Mouse (Mus musculus): ENCODE results near the gene Reep3. TPM values are rescaled to one million over a fixed set of nuclear protein-coding genes. Genes with fewer than 3 reads are reported as not detected.

Gene Reep3
- polyA plus RNA-seq, 2 experiments: 35.0 to 41.3 TPM

DNA sequence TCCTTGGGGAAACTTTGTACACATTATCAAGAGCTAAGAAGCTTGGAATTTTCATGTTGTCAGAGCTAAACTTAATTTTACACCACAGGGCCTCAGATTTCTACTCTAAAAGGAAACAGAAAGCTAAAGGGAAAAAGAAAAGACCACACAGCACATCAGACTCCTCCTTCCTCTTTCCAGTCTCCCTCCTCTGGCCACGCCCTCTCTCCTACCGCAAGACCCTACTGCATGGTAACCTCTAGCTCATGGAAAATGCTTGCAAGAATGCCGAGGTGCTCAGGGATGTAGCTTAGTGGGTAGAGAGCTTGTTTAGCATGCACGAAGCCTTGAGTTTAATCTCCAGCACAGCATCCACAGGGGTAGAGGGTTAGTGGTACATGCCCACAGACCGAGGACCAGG is 24.9 kb downstream of the Reep3 start:
- DNase-seq (ENCODE audit: low spot score) (no peak), ATAC-seq (ENCODE audit: low FRiP score, low read depth) (no peak)
- Histone ChIP-seq H3K27me3 (ENCODE audit: control insufficient read depth, insufficient read depth, low read length) (no peaks in the 10 kb centered on the region), H3K4me3 (replicated peaks; ENCODE audit: low read length) (no peak overlapping the region), H3K9me3 (ENCODE audit: control insufficient read depth, low read length) (no peaks in the 10 kb centered on the region), H3K4me2 (replicated peaks; ENCODE audit: low read depth, low read length, severe bottlenecking) (no peak overlapping the region), H3K36me3 (ENCODE audit: control insufficient read depth, insufficient read depth, low read length) (no peaks in the 10 kb centered on the region), H3K27ac (replicated peaks; ENCODE audit: low read depth, low read length) (no peak overlapping the region), H3K4me1 (ENCODE audit: control insufficient read depth, insufficient read depth, low read length) (no peaks in the 10 kb centered on the region), H3K9ac (ENCODE audit: low read depth, low read length, severe bottlenecking) (no peak overlapping the region)
- TF ChIP-seq POLR2A (IDR thresholded peaks at IDR 0.05; ENCODE audit: borderline replicate concordance, extremely low read depth, insufficient read depth, insufficient read length): no peak
- 79% methylated on average over 5 of the region's 5 CpGs for WGBS

DNA sequence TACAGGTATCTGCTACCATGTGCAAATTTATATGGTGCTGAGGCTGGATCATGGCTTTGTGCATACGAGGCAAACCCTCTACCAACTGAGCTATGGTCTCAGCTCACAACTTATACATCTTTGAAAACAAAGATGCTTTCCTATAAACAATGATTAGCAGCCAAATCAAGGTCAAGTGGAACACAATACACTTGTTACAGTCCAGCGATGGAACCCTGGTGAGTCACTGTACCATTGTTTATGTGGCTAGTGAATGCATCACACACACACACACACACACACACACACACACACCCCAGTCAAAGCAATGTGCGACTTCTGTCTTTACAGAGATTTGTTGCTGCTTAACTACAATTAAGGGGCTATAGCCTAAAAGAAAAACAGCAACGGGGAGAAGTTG is 25.4 kb downstream of the Reep3 start:
- ATAC-seq (ENCODE audit: low FRiP score, low read depth) (no peak), DNase-seq (ENCODE audit: low spot score) (no peak)
- no peak for TF ChIP-seq POLR2A (IDR thresholded peaks at IDR 0.05; ENCODE audit: borderline replicate concordance, extremely low read depth, insufficient read depth, insufficient read length)
- H3K27me3 ChIP-seq (ENCODE audit: control insufficient read depth, insufficient read depth, low read length): no peaks in the 10 kb centered on the region
- 84% methylated on average over 4 of the region's 4 CpGs for WGBS
- no peak overlapping the region for H3K4me2 ChIP-seq (replicated peaks; ENCODE audit: low read depth, low read length, severe bottlenecking)
- no peaks in the 10 kb centered on the region for H3K36me3 ChIP-seq (ENCODE audit: control insufficient read depth, insufficient read depth, low read length)
- no peak overlapping the region for H3K4me3 ChIP-seq (replicated peaks; ENCODE audit: low read length)
- H3K27ac ChIP-seq (replicated peaks; ENCODE audit: low read depth, low read length): no peak overlapping the region
- no peak overlapping the region for H3K9ac ChIP-seq (ENCODE audit: low read depth, low read length, severe bottlenecking)
- no peaks in the 10 kb centered on the region for H3K4me1 ChIP-seq (ENCODE audit: control insufficient read depth, insufficient read depth, low read length)
- H3K9me3 ChIP-seq (ENCODE audit: control insufficient read depth, low read length): no peaks in the 10 kb centered on the region

DNA sequence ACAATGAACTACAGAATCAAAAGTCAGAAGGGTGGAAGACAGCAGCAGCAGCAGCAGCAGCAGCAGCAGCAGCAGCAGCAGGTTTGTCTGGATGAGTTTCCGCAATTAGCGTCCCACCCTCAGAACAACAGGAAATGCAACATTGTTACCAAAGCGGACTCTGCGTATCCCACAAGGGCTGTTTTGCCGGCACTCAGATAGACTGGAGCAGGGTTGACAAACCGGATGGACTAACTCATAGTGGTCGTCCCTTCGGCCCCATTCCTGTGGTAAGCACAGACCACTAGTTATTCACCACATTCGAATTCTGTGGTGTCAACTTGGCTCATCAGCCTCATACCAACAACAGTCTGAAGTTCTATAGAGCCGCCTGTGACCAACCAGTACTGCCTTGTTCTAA is 27.7 kb downstream of the Reep3 start:
- no peaks in the 10 kb centered on the region for H3K9me3 ChIP-seq (ENCODE audit: control insufficient read depth, low read length)
- H3K27me3 ChIP-seq (ENCODE audit: control insufficient read depth, insufficient read depth, low read length): no peaks in the 10 kb centered on the region
- no peaks in the 10 kb centered on the region for H3K36me3 ChIP-seq (ENCODE audit: control insufficient read depth, insufficient read depth, low read length)
- DNase-seq (ENCODE audit: low spot score) (no peak), ATAC-seq (ENCODE audit: low FRiP score, low read depth) (no peak)
- H3K4me2 ChIP-seq (replicated peaks; ENCODE audit: low read depth, low read length, severe bottlenecking): no peak overlapping the region
- no peaks in the 10 kb centered on the region for H3K4me1 ChIP-seq (ENCODE audit: control insufficient read depth, insufficient read depth, low read length)
- no peak overlapping the region for H3K9ac ChIP-seq (ENCODE audit: low read depth, low read length, severe bottlenecking)
- no peak for TF ChIP-seq POLR2A (IDR thresholded peaks at IDR 0.05; ENCODE audit: borderline replicate concordance, extremely low read depth, insufficient read depth, insufficient read length)
- 80% methylated on average over 10 of the region's 10 CpGs for WGBS
- H3K4me3 ChIP-seq (replicated peaks; ENCODE audit: low read length): no peak overlapping the region
- no peak overlapping the region for H3K27ac ChIP-seq (replicated peaks; ENCODE audit: low read depth, low read length)

DNA sequence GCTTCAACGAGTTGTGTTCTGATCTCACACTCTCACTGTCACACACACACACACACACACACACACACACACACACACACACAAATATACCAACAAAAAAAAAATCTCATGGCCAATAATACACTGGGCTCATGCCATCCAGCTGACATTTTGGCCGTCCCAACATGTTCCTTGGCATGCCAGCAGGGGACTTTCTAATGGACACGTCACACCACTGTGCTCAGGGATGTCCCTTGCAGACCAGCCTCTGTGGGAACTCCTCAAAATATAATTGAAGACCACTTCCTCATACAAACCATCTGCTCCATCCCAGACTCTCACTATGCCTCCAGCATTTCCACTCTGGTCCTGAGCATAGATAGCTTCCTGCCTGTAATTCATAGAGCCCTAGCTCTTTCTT is 30.3 kb downstream of the Reep3 start:
- no peak for TF ChIP-seq POLR2A (IDR thresholded peaks at IDR 0.05; ENCODE audit: borderline replicate concordance, extremely low read depth, insufficient read depth, insufficient read length)
- Histone ChIP-seq H3K27me3 (ENCODE audit: control insufficient read depth, insufficient read depth, low read length) (no peaks in the 10 kb centered on the region), H3K9ac (ENCODE audit: low read depth, low read length, severe bottlenecking) (no peak overlapping the region), H3K4me1 (ENCODE audit: control insufficient read depth, insufficient read depth, low read length) (peaks cover 6% of the 10 kb centered on the region), H3K27ac (replicated peaks; ENCODE audit: low read depth, low read length) (no peak overlapping the region), H3K9me3 (ENCODE audit: control insufficient read depth, low read length) (no peaks in the 10 kb centered on the region), H3K4me2 (replicated peaks; ENCODE audit: low read depth, low read length, severe bottlenecking) (no peak overlapping the region), H3K36me3 (ENCODE audit: control insufficient read depth, insufficient read depth, low read length) (no peaks in the 10 kb centered on the region), H3K4me3 (replicated peaks; ENCODE audit: low read length) (no peak overlapping the region)
- no peak for DNase-seq (ENCODE audit: low spot score)
- WGBS: 77% methylated on average over 3 of the region's 3 CpGs
- no peak for ATAC-seq (ENCODE audit: low FRiP score, low read depth)

DNA sequence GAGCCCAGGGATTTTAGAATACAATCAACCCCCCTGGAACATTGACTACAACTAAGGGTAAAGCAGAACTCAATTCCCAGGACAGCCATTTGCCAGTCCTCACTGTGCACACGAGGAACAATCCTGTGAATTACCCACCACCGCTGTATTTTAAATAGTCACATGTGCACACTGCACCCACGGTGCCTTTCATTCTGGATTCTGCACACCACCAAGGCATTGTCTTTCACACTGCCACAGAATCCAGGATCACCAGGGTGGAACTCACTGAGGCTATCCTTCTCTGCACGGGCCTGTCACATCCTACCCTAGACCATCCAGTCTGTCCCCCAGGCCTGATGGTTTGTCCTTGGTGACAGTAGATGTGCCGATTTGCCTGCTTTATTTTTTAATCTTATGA is 30.8 kb downstream of the Reep3 start:
- no peak overlapping the region for H3K27ac ChIP-seq (replicated peaks; ENCODE audit: low read depth, low read length)
- peaks cover 11% of the 10 kb centered on the region for H3K4me1 ChIP-seq (ENCODE audit: control insufficient read depth, insufficient read depth, low read length)
- TF ChIP-seq POLR2A (IDR thresholded peaks at IDR 0.05; ENCODE audit: borderline replicate concordance, extremely low read depth, insufficient read depth, insufficient read length): no peak
- 65% methylated on average over 5 of the region's 5 CpGs for WGBS
- no peaks in the 10 kb centered on the region for H3K9me3 ChIP-seq (ENCODE audit: control insufficient read depth, low read length)
- H3K9ac ChIP-seq (ENCODE audit: low read depth, low read length, severe bottlenecking): no peak overlapping the region
- H3K27me3 ChIP-seq (ENCODE audit: control insufficient read depth, insufficient read depth, low read length): no peaks in the 10 kb centered on the region
- no peaks in the 10 kb centered on the region for H3K36me3 ChIP-seq (ENCODE audit: control insufficient read depth, insufficient read depth, low read length)
- H3K4me2 ChIP-seq (replicated peaks; ENCODE audit: low read depth, low read length, severe bottlenecking): no peak overlapping the region
- no peak for ATAC-seq (ENCODE audit: low FRiP score, low read depth)
- DNase-seq (ENCODE audit: low spot score): no peak
- no peak overlapping the region for H3K4me3 ChIP-seq (replicated peaks; ENCODE audit: low read length)

DNA sequence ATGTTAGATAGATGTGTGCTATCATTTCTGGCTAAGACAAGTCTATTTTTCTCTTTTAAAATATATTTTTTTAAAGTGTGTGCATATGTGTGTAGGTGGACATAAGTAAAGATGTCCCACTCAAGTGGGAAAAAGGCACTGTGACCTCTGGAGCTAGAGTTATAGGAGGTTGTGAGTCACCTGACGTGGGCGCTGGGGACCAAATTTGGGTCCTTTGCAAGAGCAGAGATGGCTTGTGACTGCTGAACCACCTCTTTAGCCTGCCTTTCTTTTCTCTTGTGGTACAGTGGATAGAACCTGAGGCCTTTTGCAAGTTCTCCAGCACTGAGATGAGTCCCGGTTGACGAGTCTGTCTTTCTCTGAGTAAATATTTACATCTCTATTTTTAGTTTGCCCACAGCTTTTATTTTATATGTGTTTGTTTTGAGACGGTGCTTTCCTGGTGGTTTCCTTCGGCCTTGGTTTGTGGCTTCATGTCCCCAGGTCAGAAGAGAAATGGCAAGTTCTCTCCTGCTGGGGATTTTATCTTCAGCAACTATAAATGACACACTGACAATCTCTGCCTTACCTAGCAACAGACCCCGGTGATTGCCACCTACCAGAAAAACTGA is 31.4 kb downstream of the Reep3 start:
- Histone ChIP-seq H3K4me2 (replicated peaks; ENCODE audit: low read depth, low read length, severe bottlenecking) (no peak overlapping the region), H3K4me1 (ENCODE audit: control insufficient read depth, insufficient read depth, low read length) (peaks cover 17% of the 10 kb centered on the region), H3K4me3 (replicated peaks; ENCODE audit: low read length) (no peak overlapping the region), H3K9me3 (ENCODE audit: control insufficient read depth, low read length) (no peaks in the 10 kb centered on the region), H3K27me3 (ENCODE audit: control insufficient read depth, insufficient read depth, low read length) (no peaks in the 10 kb centered on the region), H3K9ac (ENCODE audit: low read depth, low read length, severe bottlenecking) (no peak overlapping the region), H3K27ac (replicated peaks; ENCODE audit: low read depth, low read length) (no peak overlapping the region), H3K36me3 (ENCODE audit: control insufficient read depth, insufficient read depth, low read length) (no peaks in the 10 kb centered on the region)
- TF ChIP-seq POLR2A (IDR thresholded peaks at IDR 0.05; ENCODE audit: borderline replicate concordance, extremely low read depth, insufficient read depth, insufficient read length): no peak
- 79% methylated on average over 7 of the region's 7 CpGs for WGBS
- ATAC-seq (ENCODE audit: low FRiP score, low read depth): no peak
- no peak for DNase-seq (ENCODE audit: low spot score)

All from limb, embryonic 14.5 days (tissue).